Mouse (Mus musculus) heart, adult 2 months (tissue): ENCODE data around the gene Slc12a8.

Source experiments
- CTCF ChIP-seq: fragments of 200-600 bp; IDR thresholded peaks from 2 replicates; pipeline ENCODE4 v1.8.1; 2022; ENCODE audit warnings: antibody characterized with exemption, mild to moderate bottlenecking, moderate library complexity
- EP300 ChIP-seq: fragments of 200-500 bp; IDR thresholded peaks from 2 replicates; pipeline ENCODE4 v1.6.1; 2011; ENCODE audit warnings: low read depth, low read length, control low read depth; ENCODE audit not compliant: insufficient read depth
- POLR2A ChIP-seq: fragments of 200-500 bp; IDR thresholded peaks from 2 replicates; pipeline ENCODE4 v1.6.1; 2011; ENCODE audit warnings: mild to moderate bottlenecking, low read depth, low read length, control low read depth; ENCODE audit not compliant: insufficient read depth

DNA sequence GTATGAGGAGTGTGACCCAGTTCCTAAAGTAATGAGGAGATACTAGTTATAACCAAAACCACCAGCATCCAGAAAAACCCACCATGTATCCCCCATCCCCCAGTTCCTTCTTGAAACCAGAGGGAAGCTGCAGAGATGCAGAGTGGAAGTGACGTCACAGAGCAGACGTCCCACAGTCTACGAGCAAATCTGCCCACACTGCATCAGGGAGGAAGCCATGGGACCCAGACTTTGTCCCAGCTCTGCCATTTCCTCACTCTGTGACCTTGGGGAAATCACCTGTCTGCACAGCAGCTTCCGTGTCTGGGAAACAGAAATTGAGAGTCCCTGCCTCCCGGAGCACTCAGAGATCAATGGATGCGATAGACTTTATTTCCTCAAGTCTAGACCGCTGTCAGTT lies 56.6 kb downstream of the Slc12a8 start:
- TF ChIP-seq CTCF = no peak
- no peak for TF ChIP-seq EP300
- no peak for TF ChIP-seq POLR2A
